Mouse (Mus musculus) right cerebral cortex, adult 18-20 months (tissue): ENCODE results near the gene Fancc.
A peak's percentile ranks its signal among the peaks of the same experiment; 100 is the strongest.
"Not testable (repeated sequence)": the region's sequence is repeated elsewhere in the genome, so short reads cannot be mapped to it uniquely, and the experiment has no call there.

Experiments
- DNase-seq: peaks from one replicate; pipeline ENCODE4 v3.0.0; 2022; ENCODE audit warnings: mixed read lengths

The Fancc gene

DNA sequence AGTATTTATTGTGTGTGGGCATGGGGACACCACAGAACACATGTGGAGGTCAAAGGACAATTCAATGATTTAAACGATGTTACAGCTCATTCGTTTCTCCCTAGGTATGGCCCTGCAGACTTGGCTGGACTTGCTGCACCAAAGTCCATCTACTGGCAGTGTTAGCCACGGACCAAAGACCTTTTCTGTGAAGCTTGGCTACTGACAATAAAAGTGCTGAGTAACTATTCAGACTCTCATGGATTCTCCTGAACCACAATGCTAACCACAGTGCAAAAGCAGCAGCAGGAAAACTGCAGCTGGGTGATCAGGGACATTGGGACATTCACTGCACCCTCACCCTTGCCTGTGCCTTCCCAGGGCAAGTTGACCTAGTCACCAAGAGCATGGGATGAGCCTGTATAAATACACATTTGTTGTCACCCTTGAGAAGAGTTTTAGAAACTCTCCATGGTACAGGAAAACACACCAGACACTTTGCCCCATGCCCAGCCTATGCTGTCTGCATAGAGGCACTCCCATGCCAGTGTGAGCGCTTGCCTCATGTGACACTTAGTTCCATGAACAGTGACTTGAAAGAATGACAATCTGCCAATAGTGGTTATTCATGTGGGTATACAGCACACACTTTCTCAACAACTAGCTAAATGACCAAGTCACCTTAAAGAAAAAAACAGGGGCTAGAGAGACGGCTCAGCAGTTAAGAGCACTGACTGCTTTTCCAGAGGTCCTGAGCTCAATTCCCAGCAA lies 151.4 kb downstream of the Fancc start:
- no peak for DNase-seq

DNA sequence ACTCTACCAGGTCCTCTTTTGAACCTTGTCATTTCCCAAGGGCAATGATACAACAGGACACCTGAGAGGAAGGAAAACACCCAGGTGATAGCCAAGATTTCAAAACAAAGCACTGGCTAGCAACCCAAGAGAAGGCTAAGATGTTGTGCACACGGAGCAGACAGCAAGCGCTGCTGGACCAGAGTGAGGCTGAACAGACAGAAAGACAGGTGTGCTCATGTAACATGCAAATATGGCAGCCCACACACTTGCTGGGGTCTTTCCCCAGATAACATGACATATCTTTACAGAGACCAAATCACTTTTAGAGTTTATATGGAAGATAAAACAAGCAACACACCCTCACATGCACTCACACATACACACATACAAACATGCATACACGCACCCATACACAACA lies 152.6 kb downstream of the Fancc start:
- DNase-seq: no peak

DNA sequence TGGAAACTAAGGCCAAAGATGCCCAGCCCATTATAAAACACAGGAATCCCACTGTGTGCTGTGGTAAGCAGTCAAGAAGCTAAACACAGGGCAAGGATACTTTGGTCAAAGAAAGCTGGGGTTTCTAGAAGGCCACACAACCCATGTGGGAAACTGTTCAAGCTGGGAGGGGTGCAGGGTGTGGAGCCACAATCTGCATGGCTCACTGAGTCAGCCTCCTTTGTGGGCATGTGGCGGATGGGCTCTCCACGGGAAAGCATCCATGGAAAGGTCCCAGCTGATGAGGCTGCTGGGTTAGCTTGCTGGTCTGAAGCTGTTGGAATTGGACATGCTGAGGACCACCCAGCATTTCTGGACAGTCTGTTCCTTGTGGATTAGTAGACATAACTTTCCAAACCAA lies 154.3 kb downstream of the Fancc start:
- no peak for DNase-seq

DNA sequence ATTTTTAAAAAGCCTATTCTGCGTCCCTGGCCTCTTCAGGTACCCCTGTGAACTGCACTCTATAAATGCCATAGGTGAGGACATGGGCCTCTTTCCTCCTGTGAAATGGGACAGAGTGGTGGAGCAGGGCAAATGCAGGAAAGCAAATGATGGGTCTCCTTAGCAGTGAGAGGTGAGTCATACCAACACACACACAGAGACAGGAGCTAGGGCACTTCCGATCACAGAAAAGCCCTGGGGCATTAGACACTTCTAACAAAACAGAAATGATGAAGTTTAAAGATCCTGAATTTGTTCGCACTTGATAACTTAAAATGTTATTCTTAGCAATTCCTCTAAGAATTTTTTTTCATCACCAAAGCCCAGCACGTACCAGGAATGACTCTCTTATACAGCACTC lies 157.1 kb downstream of the Fancc start:
- no peak for DNase-seq

DNA sequence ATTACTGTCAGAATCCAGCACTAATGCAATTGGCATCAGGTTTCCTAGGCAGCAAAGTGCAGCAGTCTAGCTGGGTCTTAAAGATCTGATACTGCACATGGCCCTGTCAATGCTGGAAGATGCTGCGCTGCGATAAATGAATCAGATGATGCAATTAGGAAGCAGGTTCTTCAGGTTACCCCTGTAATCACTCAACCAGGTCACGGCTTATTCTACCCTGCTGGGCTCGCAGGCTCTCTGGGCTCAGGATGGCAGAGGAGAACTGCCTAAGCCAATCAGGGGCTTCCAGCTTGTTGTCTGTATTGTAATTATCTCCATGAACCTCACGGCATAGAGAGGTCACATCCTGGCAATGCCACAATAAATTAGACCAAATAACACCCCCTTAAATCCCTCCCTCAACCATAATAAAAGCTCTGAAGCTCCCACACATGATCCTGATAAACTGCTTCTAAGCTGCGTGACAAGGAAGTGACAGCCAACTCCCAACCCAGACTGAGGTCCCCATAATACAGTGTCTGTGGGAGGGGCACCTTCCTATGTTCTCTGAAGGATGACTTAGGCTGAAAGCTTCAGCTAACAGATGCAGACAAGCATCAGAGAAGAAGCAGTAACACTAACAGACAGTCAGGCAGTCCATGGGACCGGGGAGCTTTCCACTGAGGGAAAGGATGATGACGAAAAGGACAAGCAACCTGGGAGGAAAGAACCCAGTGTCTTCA lies 159.7 kb downstream of the Fancc start:
- DNase-seq: no peak

DNA sequence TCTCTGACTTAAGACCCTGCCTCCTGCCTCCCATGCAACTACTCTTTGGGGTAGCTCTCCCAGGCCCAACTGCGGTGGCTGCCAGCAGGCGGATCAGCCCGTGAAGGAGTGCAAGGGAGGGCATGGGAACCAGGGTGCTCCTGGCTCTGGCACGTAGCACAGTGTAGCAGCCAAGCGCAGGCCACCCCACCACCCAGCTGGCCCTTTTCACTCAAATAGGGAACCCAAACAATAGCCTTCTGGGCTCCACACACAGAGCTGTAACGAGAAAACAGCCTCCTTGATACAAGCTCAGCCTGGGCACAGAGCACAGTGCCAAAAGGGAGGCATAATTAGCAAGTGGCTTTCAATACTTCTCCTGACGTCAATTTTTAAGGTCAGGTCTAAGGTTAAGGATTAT lies 160.7 kb downstream of the Fancc start:
- DNase-seq: peak; percentile 67

DNA sequence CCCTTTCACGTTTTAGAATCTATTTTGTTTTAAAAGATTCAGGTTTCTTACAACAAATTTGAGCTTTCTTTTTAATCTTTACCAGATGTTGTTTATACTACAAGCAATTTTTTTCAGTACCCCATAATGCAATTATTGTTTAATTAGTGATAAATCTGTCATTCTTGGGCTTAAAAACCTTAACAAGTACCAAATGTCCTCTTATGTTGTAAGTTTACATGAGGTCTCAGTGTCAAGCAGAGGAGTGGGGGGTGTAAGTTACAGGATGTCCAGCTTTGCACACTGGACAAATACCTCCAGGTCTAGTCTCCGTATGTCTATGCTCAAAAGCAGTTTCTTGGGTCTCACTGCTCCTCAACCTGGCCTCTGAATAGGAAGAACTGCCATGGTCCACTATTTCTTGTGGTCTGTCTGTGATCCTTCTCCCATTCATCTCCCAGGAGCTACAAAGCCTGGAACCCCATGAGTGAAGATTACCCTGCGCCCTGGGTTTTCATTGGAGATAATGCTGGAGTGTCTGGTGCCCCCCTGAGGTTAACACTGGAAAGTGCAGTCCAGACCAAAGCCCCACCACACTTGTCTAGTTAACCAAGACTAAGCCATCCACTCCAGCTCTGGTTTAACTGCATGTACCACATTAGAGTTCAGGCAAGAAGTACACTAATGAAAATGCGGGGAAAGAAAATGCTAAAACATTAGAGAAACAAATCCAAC lies 161.5 kb downstream of the Fancc start:
- no peak for DNase-seq

DNA sequence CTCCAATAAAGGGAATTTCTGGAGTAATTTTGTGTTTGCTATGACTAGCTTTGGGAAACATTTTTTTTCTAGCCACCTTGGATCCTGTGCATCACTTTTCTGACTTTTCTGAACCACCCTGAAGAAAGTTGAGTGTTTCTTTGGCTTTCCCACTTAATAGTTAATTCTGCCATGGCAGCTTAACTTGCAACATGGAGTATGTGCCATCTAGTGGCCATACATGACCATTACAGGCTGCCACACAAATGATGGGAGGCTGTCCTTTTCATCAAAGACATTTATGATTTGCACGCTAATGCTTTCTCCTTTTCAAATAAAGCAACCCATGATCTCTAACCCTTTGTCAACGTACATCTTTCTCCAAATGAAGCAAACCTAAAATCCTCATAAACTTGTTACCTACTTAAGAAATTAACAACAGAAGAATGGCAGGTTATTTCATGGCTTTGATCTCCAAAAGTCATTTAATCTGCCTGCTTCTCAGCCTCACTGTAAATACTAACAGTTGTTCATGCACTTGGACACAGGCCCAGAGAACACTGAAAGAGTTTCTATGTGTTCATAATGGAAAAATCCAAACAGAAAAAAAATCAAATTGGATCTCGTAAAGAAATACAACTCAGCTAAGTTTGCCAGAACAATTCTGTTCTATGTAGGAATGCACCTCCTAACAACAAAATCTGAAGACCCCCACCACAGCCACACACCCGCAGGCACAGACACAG lies 164.3 kb downstream of the Fancc start:
- DNase-seq: peak; percentile 65

DNA sequence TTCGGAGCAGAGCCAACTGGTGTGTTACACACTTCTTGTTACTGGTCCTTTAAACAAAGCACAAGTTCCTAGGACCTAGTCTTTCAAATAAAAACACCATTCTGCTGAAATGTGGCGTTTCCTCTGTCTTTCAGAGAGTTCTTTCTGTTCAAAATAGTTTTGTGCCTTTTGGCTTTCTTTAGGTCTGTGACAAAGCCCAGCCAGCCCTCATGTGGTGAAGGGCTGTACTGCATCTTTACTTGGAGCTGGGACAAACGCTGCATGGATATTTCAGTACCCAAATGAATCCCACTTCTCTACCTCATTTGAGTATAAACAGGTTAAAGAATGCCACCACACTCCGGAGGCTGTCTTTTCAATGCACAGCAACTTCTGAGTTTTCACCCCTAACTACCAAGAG lies 165.7 kb downstream of the Fancc start:
- DNase-seq: peak; percentile 71

DNA sequence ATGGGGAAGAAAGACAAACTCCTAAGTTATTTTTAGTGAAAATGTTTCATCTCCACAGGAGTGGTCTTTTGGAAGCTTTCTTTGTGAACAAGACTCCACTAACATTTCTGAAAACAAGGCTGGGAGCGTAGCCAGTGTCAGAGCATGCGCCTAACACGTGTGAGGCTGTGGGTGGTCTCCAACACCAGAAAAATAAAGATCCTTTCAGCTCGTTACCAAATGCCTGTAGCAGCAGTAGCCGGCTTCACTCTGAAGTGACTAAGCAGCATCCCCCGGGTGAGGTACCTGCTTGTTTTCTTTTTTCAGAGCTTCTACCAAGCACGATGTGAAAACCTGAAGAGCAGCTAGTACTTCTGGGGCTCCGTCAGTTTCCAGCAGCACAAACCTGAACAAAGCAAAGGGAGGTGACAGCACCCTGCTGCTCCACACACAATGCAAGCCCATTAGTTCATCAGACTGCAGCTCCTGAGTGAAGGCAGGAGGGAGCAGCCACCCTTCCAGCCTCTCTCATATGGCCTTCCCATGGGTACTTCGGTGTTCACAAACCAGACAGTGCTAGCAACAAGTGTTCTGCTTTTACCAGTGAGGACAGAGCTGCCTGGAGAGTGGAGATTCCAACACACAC lies 166.7 kb downstream of the Fancc start:
- peak; percentile 56 for DNase-seq

DNA sequence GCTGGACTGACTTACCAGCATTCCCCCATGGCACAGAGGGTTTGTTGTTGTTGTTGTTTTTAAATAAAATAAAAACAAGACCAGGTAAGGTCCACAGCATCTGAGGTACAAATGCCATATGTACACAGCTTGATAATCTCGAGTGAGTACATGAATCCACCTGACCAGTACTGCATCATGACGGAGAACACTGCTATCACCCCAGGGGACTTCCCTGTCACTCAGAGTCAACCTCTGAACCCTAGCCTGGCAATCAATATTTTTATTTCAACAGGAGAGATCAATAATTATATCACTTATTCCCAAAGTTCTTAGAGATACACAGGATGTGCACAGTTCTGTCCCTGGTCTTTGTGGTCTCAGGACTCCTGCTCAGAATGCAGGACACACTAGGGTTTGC lies 171.1 kb downstream of the Fancc start:
- DNase-seq: no peak

DNA sequence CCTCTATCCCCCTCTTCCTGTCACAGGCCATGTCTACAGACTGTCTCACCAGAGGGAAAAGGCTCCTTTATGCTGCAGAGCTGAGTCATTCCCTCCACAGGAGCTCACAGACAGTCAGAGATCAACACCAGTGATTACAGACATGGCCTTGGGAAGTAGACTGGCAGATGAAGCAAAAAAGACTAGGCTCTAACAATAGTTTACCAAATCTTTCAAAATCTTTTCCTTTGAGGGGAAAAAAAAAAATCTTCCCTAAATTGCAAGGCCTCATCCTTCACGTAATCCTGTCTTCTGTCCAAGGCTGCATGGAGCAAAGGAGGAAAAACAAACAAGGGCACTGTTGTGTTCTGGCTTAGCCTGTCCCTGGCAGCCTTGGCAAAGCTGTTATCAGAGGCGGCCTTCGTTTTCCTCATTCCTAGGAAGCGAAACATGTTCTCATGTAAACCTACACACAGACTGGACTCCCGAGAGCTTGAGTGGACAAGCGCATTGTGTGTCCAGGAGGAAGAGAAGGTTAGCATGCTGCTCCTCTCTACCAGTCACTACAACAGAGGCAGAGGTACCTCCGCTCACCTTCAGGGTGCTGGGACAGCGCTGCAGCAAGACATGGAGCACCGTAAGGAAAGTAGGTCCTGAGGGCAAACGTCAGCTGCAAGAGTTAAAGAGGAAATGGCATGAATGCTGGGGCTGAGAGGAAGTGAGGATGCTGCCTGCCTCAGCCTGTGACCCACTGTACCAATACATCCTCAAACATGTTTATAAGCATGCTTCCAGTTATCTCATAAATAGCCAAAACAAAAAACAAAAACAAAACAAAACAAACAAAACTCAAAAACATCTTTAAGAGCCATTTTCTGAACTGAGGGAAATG lies 171.9 kb downstream of the Fancc start:
- no peak for DNase-seq

DNA sequence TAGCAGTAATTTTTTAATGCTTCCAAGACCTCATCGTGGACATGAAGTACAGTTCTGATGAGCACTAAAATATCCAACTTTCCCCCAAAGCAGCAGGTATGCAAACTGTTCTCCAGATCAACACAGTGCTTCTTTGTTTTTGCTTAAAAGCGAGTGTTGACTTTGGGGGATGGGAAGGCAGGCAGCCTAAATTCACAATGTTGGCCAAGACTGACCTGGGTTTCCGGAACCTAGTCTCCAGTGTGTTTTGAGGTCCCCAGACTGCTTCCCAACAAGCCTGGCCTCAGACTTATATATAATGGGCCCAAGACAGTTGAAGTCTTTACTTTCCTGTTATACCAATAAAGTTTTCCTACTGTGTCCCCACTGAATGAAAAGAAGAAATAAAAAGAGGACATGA lies 172.8 kb downstream of the Fancc start:
- no peak for DNase-seq

DNA sequence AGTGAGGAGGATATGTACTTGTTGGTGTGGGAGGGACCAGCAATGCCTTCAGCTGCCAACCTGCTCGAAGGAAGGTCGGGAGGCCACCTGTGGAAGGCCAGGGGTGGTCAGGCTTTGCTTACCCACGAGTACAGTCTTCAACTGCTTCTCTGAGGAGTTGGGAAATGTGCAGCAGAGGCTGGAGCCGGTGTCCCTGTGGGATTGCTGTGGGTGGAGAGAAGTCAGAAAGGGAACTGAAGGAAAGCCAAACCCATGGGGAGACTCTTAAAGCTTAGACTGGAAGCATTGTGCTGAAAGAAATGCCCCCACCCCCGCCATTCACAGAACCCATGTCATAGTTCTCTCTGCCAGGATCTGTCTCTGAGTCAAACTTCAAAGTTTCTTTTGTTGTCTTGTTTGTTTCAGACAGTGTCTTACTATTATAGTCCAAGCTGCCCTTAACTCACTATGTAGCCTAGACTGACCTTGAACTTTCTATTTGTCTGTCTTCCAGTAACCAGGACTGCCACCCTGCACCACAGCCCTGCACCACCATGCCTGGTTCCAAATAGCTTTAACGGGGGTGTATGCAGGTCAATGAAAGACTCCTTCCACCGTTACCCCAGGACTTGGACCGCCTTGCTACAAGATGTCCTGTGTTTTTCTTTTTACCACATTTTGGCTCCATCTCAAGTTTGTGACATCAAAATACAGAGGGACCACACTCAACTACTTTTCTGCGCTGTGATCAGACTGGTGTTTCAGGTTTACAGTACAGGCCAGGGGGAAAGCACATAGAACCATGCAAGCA lies 173.6 kb downstream of the Fancc start:
- DNase-seq: peak; percentile 33

DNA sequence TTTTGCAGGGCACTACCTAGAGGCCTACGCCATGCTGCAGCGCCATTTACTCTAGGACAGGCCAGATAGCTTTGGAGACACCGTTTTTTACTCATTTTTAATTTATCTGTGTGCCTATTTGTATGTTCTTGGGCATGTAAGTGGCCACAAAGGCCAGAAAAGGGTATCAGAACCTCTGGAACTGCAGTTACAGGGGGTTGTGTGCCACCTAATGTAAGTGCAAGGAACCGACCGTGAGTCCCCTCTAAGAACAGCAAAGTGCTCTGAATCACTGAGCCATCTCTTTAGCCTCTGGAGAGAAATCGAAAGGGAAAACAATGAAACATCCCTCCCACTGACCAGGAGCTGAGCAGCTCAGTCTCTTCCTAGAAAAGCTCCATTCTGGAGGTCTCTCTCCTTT lies 174.3 kb downstream of the Fancc start:
- no peak for DNase-seq

DNA sequence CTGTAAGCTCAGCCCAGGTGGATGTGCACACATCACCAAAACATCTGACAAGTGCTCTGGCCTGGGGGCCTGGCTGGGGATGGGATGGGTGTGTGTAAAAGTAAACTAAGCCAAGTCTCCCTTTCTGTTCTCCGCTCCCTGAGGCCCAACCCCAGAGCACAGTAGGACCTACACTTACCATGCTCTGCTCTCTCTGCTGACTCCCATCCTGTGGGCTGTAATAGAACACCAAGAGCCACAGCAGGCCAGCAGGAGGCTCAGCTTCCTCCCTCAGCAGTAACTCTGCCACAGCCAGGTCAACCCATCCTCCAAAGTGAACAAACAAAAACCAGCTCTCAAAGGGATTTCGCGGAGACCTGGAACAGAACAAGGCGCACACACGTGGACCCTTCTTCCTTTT lies 175.4 kb downstream of the Fancc start:
- no peak for DNase-seq

DNA sequence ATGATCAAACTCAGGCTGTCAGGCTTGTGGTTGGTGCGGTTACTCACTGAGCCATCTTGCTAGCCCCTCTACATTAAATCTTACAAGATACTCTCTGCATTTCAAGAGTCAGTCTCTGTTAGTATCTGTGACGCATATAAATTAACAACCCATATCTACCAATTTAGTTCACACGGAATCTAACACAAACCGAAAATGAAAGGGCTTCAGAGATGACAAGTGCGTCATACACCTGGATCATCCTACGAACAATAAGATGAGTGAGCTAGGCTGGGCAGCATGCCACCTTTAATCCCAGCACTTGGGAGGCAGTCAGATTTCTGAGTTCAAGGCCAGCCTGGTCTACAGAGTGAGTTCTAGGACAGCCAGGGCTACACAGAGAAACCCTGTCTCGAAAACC lies 177.3 kb downstream of the Fancc start:
- no peak for DNase-seq

DNA sequence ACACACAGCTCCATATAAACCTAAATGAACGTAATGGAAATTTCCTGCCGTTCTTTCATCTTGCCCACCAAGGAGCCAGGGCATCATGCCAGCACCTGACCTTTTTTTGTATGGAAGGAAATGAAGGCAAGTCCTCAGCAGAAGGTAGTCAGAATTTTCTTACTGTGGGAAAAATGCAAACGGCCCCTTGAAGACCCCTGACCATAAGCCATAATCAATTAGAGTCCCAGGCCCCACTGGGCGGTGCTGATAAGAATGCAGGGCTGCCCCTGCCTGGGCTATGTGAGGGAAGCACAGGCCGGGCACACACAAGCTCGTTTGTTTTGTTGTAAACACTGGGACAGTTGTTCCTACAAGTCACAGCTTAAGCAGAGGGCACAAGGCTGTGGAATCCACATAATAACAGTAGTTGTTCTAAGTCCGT lies 179.4 kb downstream of the Fancc start:
- DNase-seq: peak; percentile 44

DNA sequence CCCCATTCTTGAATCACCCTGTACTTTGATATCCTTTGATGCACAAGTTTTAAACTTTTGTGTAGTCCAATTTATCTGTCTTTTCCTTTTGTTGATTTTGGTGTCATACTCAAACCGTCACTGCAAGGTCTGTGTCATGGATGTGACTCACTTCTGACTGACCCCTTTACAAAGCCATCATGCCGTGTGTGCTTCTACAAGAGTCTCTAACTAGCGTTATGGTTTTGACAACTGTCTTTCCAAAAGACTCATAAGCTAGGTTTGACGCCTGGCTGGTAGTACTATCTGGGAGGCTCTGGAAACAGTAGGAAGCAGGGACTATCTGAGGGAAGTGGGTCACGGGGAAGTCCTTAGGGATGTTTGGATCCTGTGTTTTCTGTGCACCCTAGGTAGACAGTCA lies 180.7 kb downstream of the Fancc start:
- DNase-seq: no peak

DNA sequence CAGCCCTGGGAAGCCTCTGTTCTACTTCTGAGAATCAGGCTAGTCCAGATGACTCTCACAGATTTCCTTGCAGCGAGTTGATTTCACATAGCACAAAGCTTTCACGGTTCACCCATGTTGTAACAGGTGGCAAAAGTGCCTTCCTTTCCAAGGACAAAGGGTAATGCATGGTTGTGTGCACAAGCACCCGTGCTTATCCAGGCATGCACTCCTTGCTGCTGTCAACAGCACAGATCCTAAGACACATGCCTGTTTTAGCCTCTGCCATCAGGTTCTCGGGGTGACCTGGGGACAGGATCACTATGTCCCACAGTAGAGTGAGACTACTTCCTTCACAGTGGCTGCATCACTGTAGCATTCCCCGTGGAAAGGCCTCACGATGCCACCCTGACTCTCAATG lies 181.3 kb downstream of the Fancc start:
- DNase-seq: no peak

DNA sequence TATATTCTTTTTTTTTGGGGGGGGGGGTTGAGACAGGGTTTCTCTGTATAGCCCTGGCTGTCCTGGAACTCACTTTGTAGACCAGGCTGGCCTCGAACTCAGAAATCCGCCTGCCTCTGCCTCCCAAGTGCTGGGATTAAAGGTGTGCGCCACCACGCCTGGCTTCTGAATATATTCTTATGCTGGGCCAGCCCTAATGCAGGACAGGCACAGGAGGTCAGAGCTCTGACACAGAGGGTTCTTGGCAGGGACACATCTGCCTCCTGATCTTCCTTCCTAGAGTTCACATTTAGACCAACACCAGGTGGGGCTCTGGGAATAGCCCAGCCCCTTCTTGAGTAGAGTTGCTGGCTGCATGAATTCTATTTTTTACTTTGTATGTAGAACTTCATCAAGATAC lies 182.0 kb downstream of the Fancc start:
- DNase-seq: not testable (repeated sequence)
